Mouse (Mus musculus) MEL (cell line): ENCODE measurements around the gene Tex2. TPM values are rescaled to one million over a fixed set of nuclear protein-coding genes. Genes with fewer than 3 reads are reported as not detected.

Experiments used
- DNase-seq: peaks from one replicate; pipeline ENCODE4 v3.0.0; 2011; ENCODE audit warnings: low read depth, low spot score
- H3K27ac ChIP-seq: 2 replicates; pipeline ENCODE4 v1.5.1; 2012; ENCODE audit warnings: low read depth, mild to moderate bottlenecking, control low read depth, low read length, moderate library complexity; ENCODE audit not compliant: control insufficient read depth
- H3K27me3 ChIP-seq, 2 experiments: fragments of 150-350 bp in 1 of 2; sonication (generic) in 1 of 2; 2 replicates each; pipeline ENCODE4 v1.6.1; 2012; ENCODE audit warnings: low read length in 2 of 2, mild to moderate bottlenecking in 2 of 2, improper control_type of control experiment in 1 of 2, moderate library complexity in 1 of 2; ENCODE audit not compliant: insufficient read depth in 2 of 2, control insufficient read depth in 1 of 2
- H3K36me3 ChIP-seq, 2 experiments: 2 replicates each; pipeline ENCODE4 v1.6.1; 2012 to 2014; ENCODE audit warnings: low read length in 2 of 2, improper control_type of control experiment in 1 of 2, inconsistent platforms in 1 of 2, mild to moderate bottlenecking in 1 of 2; ENCODE audit not compliant: insufficient read depth in 2 of 2, control insufficient read depth in 1 of 2
- H3K4me1 ChIP-seq, 2 experiments: fragments of 150-350 bp in 1 of 2; sonication (generic) in 1 of 2; 2 replicates each; pipeline ENCODE4 v1.6.1; 2012; ENCODE audit warnings: low read length in 2 of 2, improper control_type of control experiment in 1 of 2, mild to moderate bottlenecking in 1 of 2; ENCODE audit not compliant: insufficient read depth in 2 of 2, control insufficient read depth in 1 of 2
- H3K4me3 ChIP-seq, 2 experiments: fragments of 150-350 bp in 1 of 2; sonication (generic) in 1 of 2; 2 replicates each; pipeline ENCODE4 v1.5.1; 2012; ENCODE audit warnings: low read depth in 2 of 2, low read length in 2 of 2, mild to moderate bottlenecking in 2 of 2, moderate library complexity in 2 of 2, control low read depth in 1 of 2, improper control_type of control experiment in 1 of 2; ENCODE audit not compliant: control insufficient read depth in 1 of 2, insufficient read depth in 1 of 2
- H3K79me2 ChIP-seq: 2 replicates; pipeline ENCODE4 v1.6.1; 2012; ENCODE audit warnings: mild to moderate bottlenecking, low read length, moderate library complexity; ENCODE audit not compliant: control insufficient read depth, poor library complexity, insufficient read depth
- H3K9ac ChIP-seq: 2 replicates; pipeline ENCODE4 v1.6.1; 2012; ENCODE audit warnings: low read depth, mild to moderate bottlenecking, control low read depth, low read length, moderate library complexity; ENCODE audit not compliant: control insufficient read depth, poor library complexity, severe bottlenecking
- H3K9me3 ChIP-seq: fragments of 150-350 bp; sonication (generic); replicated peaks from 2 replicates; pipeline ENCODE4 v1.6.1; 2012; ENCODE audit warnings: mild to moderate bottlenecking, low read length, improper control_type of control experiment, moderate library complexity; ENCODE audit not compliant: insufficient read depth
- BHLHE40 ChIP-seq: IDR thresholded peaks from 2 replicates; pipeline ENCODE4 v1.6.1; 2012; ENCODE audit warnings: low read depth, mild to moderate bottlenecking, inconsistent platforms, low read length, improper control_type of control experiment, borderline replicate concordance
- CHD1 ChIP-seq: IDR thresholded peaks from 2 replicates; pipeline ENCODE4 v1.6.1; 2012; ENCODE audit warnings: low read depth, mild to moderate bottlenecking, inconsistent platforms, low read length, improper control_type of control experiment
- CTCF ChIP-seq, 3 experiments: IDR thresholded peaks in 2 of 3; conservative IDR thresholded peaks in 1 of 3; 2 replicates each; pipeline ENCODE4 v1.5.1; 2011 to 2012; ENCODE audit warnings: low read length in 3 of 3, low read depth in 2 of 3, mild to moderate bottlenecking in 2 of 3, improper control_type of control experiment in 1 of 3, inconsistent platforms in 1 of 3, mixed read lengths in 1 of 3, moderate library complexity in 1 of 3; ENCODE audit not compliant: control insufficient read depth in 1 of 3, insufficient read depth in 1 of 3, poor library complexity in 1 of 3, severe bottlenecking in 1 of 3
- E2F4 ChIP-seq: IDR thresholded peaks from 2 replicates; pipeline ENCODE4 v1.6.1; 2011; ENCODE audit warnings: low read depth, low read length, improper control_type of control experiment, borderline replicate concordance
- ELF1 ChIP-seq: IDR thresholded peaks from 2 replicates; pipeline ENCODE4 v1.6.1; 2014; ENCODE audit warnings: low read depth, mild to moderate bottlenecking, inconsistent platforms, low read length, improper control_type of control experiment, moderate library complexity
- GATA1 ChIP-seq: IDR thresholded peaks from 2 replicates; pipeline ENCODE4 v1.6.1; 2011; ENCODE audit warnings: low read depth, low read length, improper control_type of control experiment
- JUND ChIP-seq: IDR thresholded peaks from 2 replicates; pipeline ENCODE4 v1.6.1; 2011; ENCODE audit warnings: low read depth, mild to moderate bottlenecking, improper control_type of control experiment, low read length
- MAX ChIP-seq: IDR thresholded peaks from 2 replicates; pipeline ENCODE4 v1.6.1; 2011; ENCODE audit warnings: low read length, improper control_type of control experiment
- NELFE ChIP-seq: IDR thresholded peaks from 2 replicates; pipeline ENCODE4 v1.6.1; 2011; ENCODE audit warnings: low read depth, low read length, improper control_type of control experiment
- NRF1 ChIP-seq: IDR thresholded peaks from 2 replicates; pipeline ENCODE4 v1.6.1; 2014; ENCODE audit warnings: low read depth, mild to moderate bottlenecking, inconsistent platforms, low read length, improper control_type of control experiment, moderate library complexity; ENCODE audit not compliant: poor library complexity, insufficient read depth, severe bottlenecking
- POLR2A ChIP-seq, 2 experiments: IDR thresholded peaks; 2 replicates each; pipeline ENCODE4 v1.6.1; 2011 to 2012; ENCODE audit warnings: low read length in 2 of 2, mild to moderate bottlenecking in 2 of 2, control low read depth in 1 of 2, improper control_type of control experiment in 1 of 2, low read depth in 1 of 2, moderate library complexity in 1 of 2; ENCODE audit not compliant: control insufficient read depth in 1 of 2, insufficient read depth in 1 of 2, poor library complexity in 1 of 2
- RAD21 ChIP-seq: IDR thresholded peaks from 2 replicates; pipeline ENCODE4 v1.6.1; 2011; ENCODE audit warnings: mild to moderate bottlenecking, low read depth, low read length, improper control_type of control experiment
- RCOR1 ChIP-seq: IDR thresholded peaks from 2 replicates; pipeline ENCODE4 v1.6.1; 2012; ENCODE audit warnings: low read depth, mild to moderate bottlenecking, inconsistent platforms, low read length, improper control_type of control experiment
- SIN3A ChIP-seq: IDR thresholded peaks from 2 replicates; pipeline ENCODE4 v1.6.1; 2012; ENCODE audit warnings: low read length, improper control_type of control experiment, inconsistent platforms
- SMC3 ChIP-seq: IDR thresholded peaks from 2 replicates; pipeline ENCODE4 v1.6.1; 2011; ENCODE audit warnings: low read depth, low read length, improper control_type of control experiment
- TBP ChIP-seq: IDR thresholded peaks from 2 replicates; pipeline ENCODE4 v1.8.0; 2011; ENCODE audit warnings: low read depth, low read length, improper control_type of control experiment
- TCF12 ChIP-seq: IDR thresholded peaks from 2 replicates; pipeline ENCODE4 v1.6.1; 2014; ENCODE audit warnings: low read depth, mild to moderate bottlenecking, inconsistent platforms, low read length, improper control_type of control experiment, moderate library complexity
- UBTF ChIP-seq: IDR thresholded peaks from 2 replicates; pipeline ENCODE4 v1.6.1; 2012; ENCODE audit warnings: low read depth, mild to moderate bottlenecking, inconsistent platforms, low read length, improper control_type of control experiment, moderate library complexity, borderline replicate concordance; ENCODE audit not compliant: insufficient read depth
- USF1 ChIP-seq: IDR thresholded peaks from 2 replicates; pipeline ENCODE4 v1.6.1; 2014; ENCODE audit warnings: low read depth, mild to moderate bottlenecking, inconsistent platforms, low read length, improper control_type of control experiment, moderate library complexity
- USF2 ChIP-seq, 2 experiments: IDR thresholded peaks; 2 replicates each; pipeline ENCODE4 v1.6.1; 2011 to 2012; ENCODE audit warnings: improper control_type of control experiment in 2 of 2, low read length in 2 of 2, borderline replicate concordance in 1 of 2, inconsistent platforms in 1 of 2, low read depth in 1 of 2, mild to moderate bottlenecking in 1 of 2; ENCODE audit not compliant: insufficient read depth in 1 of 2
- ZNF384 ChIP-seq: IDR thresholded peaks from 2 replicates; pipeline ENCODE4 v1.6.1; 2012; ENCODE audit warnings: low read depth, mild to moderate bottlenecking, inconsistent platforms, low read length, improper control_type of control experiment
- polyA plus RNA-seq, 2 experiments: library from polyadenylated mRNA; stranded (reverse) in 1 of 2; unstranded in 1 of 2; fragments of >175 nt in 1 of 2; fragments of >200 nt in 1 of 2; gene quantifications; 2 replicates each; pipeline versions ENCODE4 v1.2.1 to v1.2.4; 2012; ENCODE audit warnings: low replicate concordance in 2 of 2, low read depth in 1 of 2; ENCODE audit not compliant: insufficient read length in 2 of 2, insufficient read depth in 1 of 2, missing spikeins in 1 of 2
- total RNA-seq: library from RNA; depleted of rRNA; stranded (reverse); fragments of 300-350 nt; gene quantifications from 2 replicates; pipeline ENCODE4 v1.2.3, GENCODE M21; 2012

The Tex2 gene
- total and polyA plus RNA-seq, 3 experiments: 13.7 to 24.8 TPM; not detected in 1

- H3K9me3 ChIP-seq: no peaks in the 10 kb centered on the region
- peak; percentile 54 for DNase-seq
- H3K4me3 ChIP-seq: no peak overlapping the region
- H3K36me3 ChIP-seq: peaks cover 12% of the 10 kb centered on the region in 2 experiments
- H3K27me3 ChIP-seq: no peaks in the 10 kb centered on the region
- TF ChIP-seq USF2 (IDR thresholded peaks at IDR 0.05; ENCODE audit: borderline replicate concordance in 1 of 2, insufficient read depth in 1 of 2, low read depth in 1 of 2, low read length in 2 of 2) (no peak), USF1 (no peak), POLR2A (IDR thresholded peaks at IDR 0.05; ENCODE audit: control insufficient read depth in 1 of 2, insufficient read depth in 1 of 2, low read depth in 1 of 2, low read length in 2 of 2, poor library complexity in 1 of 2) (no peak), TBP (no peak), RAD21 (peak; percentile 42), UBTF (no peak), JUND (no peak), SMC3 (peak; percentile 72), CTCF (IDR thresholded peaks at IDR 0.05 in 2 of 3, conservative IDR thresholded peaks at IDR 0.05 in 1 of 3; ENCODE audit: control insufficient read depth in 1 of 3, insufficient read depth in 1 of 3, low read depth in 2 of 3, low read length in 3 of 3, poor library complexity in 1 of 3, severe bottlenecking in 1 of 3) (peak; percentile 40 to 63 (median 46); a peak in 5 of 6 replicates)
- peaks cover 12 to 14% of the 10 kb centered on the region in 2 experiments for H3K4me1 ChIP-seq
- no peak overlapping the region for H3K9ac ChIP-seq
- no peaks in the 10 kb centered on the region for H3K79me2 ChIP-seq
- H3K27ac ChIP-seq: no peak overlapping the region
These were observed 100.1 kb downstream of the Tex2 start for GRCm38 (mm10) chr11:106513166-106513565.

- no peaks in the 10 kb centered on the region for H3K27me3 ChIP-seq
- H3K4me1 ChIP-seq: peaks cover 12 to 14% of the 10 kb centered on the region in 2 experiments
- no peak overlapping the region for H3K9ac ChIP-seq
- H3K4me3 ChIP-seq: no peak overlapping the region
- H3K27ac ChIP-seq: no peak overlapping the region
- H3K36me3 ChIP-seq: peaks cover 12 to 15% of the 10 kb centered on the region in 2 experiments
- no peaks in the 10 kb centered on the region for H3K9me3 ChIP-seq
- TF ChIP-seq CHD1: no peak
- no peak for TF ChIP-seq UBTF
- no peak for TF ChIP-seq TCF12
- TF ChIP-seq USF1: no peak
- no peak for TF ChIP-seq E2F4
- TF ChIP-seq TBP: no peak
- TF ChIP-seq GATA1: no peak
- no peak for TF ChIP-seq ZNF384
- TF ChIP-seq MAX: no peak
- TF ChIP-seq NRF1: no peak
- no peak for TF ChIP-seq NELFE
- no peak for TF ChIP-seq POLR2A (IDR thresholded peaks at IDR 0.05; ENCODE audit: control insufficient read depth in 1 of 2, insufficient read depth in 1 of 2, low read depth in 1 of 2, low read length in 2 of 2, poor library complexity in 1 of 2)
- no peak for TF ChIP-seq ELF1
- no peak for TF ChIP-seq CTCF (IDR thresholded peaks at IDR 0.05 in 2 of 3, conservative IDR thresholded peaks at IDR 0.05 in 1 of 3; ENCODE audit: control insufficient read depth in 1 of 3, insufficient read depth in 1 of 3, low read depth in 2 of 3, low read length in 3 of 3, poor library complexity in 1 of 3, severe bottlenecking in 1 of 3)
- TF ChIP-seq RCOR1: no peak
- no peak for TF ChIP-seq SIN3A
- no peak for TF ChIP-seq BHLHE40
- DNase-seq: no peak
- H3K79me2 ChIP-seq: no peaks in the 10 kb centered on the region
These were observed 101.2 kb downstream of the Tex2 start for GRCm38 (mm10) chr11:106512006-106512390.
